Mouse (Mus musculus) kidney, postnatal 4 days (tissue): ENCODE data around the gene Cldn14.

ENCODE experiments used
- DNase-seq, 2 experiments: peaks; one replicate each; pipeline ENCODE4 v3.0.0; 2021; ENCODE audit warnings: mixed read lengths in 2 of 2

The Cldn14 gene

DNA sequence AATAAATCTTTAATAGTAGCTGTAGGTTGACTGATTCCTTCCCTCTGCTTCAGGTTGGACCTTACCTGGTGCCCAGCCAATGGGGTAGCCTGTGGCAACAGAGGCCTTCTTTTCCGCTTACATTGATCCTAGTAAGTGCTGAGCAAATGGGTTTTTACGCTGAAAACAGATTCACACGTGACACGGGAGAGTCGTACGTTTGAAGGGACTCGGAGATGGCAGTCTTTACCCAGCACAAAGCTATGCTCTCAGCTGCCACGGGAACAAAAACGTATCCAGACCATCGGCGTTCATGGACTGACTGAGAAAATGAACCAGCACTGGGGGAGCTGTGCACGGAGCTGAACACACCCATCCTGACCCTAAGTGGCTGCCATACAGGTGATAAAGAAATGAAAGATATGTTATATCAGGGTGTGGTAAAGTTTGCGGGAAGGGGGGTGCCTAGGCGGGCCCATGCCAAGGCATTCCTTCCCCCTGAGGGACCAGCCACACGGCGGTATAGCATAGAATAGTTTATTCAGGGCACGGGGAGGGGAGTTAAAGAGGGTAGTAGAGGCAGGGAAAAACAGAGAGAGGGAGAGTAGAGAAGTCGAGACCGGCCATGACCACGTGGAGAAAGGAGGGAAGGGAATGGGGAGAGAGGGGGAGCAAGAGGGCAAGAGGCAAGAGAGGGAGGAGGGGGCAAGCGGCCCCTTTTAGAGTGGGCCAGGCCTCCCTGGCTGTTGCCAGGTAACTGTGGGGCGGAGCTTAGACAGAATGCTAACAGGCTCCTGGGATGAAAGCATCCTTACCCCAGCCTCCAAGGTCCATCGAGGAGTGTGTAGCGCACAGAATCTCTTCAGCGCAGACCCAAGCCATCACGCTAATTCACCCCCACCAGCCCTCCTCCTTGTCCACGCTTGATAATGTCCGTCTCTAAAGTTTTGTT, 97.6 kb downstream of the Cldn14 start:
- peak in 1 of 2 experiments; percentile 40 for DNase-seq

DNA sequence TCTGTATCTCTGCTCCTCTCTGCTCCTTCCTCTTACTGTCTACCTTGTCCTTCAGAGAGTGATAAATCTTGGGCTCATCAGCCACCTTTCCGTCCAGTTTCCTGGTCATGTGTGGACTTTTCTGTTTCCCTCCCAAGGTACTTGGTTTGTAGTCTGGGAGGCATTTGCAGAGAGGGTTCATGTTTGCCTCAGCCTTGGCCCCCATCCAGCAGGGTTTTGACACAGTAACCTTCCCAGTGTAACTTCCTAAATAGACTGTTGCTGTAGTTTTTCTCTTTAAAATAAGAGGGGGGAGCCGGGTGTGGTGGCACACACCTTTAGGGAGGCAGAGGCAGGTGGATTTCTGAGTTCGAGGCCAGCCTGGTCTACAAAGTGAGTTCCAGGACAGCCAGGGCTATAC, 98.7 kb downstream of the Cldn14 start:
- peak; percentile 36 to 42 for DNase-seq

DNA sequence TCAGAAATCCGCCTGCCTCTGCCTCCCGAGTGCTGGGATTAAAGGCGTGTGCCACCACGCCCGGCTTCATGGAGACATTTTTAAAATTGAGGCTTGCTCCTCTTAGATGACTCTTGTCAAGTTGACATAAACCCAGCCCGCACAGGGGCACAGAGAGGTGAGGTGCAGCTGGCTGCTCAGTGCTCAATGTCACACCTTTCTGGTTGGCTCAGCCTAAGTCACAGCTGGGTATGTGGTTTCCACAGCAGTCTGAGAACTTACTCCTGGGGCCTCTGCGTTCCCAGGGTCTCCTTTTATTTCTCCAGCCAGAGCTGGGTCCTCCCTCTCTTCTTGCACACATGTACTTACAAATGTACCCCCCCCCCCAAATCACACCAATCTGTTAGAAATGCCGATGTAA, 100.4 kb downstream of the Cldn14 start:
- no peak for DNase-seq

DNA sequence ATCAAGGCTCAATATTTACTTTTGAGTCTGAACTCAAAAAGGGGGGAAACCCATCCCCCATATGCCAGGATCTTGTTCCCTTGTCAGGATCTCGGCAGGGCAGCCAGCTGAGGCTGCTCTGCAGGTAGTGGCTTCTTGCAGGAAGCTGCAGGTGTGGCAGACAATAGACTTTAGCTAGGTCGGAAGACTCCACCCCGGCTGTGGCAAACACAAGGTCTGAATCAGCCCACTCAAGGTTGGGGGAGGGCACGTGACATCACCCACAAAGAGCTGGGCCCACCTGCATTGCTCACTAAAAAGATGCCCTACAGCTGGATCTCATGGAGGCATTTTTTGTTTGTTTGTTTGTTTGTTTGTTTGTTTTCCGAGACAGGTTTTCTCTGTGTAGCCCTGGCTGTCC, 100.9 kb downstream of the Cldn14 start:
- no peak for DNase-seq

DNA sequence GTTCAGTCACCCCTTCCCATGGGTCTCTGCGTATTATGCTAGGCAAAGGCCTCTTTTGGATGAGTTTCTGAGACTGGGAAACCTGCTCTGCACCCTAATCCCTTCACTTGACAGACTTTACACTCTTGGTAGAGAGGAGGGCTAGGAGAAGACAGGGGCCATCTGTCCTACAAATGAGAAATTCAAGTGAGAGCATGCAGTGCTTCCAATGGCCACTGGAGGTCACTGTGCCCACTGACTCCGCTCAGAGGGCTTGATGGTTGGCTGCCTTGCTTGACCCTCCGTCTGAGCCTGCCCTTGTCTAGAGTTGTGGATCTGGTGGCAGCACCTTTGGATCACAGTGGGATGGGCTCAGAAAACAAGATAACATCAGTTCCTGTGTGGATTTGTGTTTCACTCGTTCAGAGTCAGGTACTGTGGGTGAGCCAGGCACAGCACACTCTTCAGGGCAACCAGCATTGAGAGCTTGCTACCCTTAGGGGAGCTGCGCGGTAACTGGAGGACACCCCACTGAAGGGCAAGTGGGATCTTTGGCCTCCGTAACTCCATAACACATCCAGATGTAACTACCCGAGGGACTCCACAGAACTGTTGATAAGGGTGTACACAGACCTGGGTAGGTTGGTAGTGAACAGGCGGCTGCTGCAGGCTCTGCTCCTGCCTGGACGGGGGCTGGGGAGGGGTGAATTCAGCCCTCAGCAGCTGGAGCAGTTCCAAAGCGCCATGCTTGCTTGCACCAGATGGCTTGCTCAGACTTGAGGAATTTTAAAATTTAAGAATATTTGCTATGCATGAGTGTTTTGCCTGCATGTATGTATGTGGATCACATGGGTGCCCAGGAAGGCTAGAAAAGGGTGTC, 102.3 kb downstream of the Cldn14 start:
- DNase-seq: peak; percentile 85 to 89

DNA sequence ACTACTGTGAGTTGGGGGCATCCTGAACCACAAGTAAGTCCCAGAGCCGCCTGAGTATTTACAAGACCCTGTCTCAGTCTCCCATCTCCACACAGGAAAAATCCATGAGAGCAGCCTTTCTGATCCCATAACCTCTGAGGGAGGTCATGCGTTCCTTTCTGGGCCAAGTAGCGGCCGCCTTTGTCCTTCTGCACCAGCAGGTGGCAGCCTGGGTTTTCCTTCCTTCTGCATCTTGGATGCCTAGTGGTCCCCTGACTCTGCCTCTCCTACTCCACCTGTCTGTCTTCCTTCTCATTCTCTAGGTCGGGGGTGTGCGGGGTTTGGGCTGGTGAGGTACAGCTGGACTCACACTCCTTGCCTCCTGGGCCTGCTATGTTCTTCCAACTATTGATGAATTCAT, 105.6 kb downstream of the Cldn14 start:
- DNase-seq: peak; percentile 44 to 62

DNA sequence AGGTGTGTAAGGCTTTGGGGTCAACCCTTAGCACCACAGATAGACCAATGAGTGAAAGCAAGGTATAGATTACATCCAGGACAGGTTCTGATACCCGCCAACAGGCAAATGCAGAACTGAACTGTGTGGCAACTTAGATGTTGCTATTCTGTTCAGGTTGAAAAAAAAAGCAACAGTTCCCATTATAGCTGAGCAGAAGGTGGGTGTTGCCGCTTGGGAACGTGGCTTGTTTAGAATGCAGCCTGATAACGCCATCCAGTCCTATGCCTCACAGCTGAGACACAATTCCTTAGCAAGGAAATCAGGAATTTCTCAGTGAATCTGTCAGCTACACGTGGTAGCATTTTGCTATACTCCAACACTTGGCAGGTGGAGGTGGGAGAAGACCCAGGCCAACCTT, 115.4 kb downstream of the Cldn14 start:
- DNase-seq: no peak

DNA sequence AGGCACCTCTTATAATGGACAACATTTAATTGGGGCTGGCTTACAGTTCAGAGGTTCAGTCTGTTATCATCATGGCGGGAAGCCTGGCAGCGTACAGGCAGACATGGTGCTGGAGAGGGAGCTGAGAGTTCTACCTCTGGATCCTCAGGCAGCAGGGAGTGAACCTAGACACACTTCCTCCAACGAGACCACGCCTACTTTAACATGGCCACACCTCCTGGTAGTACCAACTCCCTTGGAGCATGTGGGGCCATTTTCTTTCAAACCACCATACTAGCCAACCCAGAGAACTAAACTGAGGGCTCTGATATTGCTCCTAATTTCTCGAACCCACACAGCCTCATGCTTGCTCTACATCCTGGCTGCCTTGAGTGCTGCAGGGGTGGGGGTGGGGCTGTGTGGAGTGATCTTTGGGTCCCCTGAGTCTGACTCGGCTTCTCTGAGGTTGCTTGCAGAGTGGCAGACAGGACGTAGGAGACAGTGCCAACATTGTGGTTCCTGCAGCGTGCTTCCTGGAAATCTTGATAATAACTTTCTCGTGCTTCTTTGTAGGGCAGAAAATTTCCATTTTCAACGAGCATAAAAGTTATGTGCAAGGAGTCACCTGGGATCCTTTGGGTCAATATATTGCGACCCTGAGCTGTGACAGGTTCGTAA, 117.6 kb downstream of the Cldn14 start:
- no peak for DNase-seq

DNA sequence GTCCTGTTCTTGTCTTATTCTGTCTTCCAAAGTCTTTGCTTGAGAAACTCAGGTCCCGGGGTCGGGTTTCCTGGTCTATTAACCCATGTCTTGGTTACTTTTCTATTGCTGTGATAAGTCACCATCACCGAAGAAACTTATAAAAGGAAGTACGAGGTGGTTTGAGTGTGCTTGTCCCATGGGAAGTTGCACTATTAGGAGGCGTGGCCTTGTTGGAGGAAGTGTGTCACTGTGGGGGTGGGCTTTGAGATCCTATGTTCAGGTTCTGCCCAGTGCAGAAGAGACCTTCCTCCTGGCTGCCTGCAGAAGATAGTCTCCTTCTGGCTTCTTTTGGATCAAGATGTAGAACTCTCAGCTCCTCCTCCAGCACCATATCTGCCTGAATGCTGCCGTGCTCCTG, 120.2 kb downstream of the Cldn14 start:
- no peak for DNase-seq

DNA sequence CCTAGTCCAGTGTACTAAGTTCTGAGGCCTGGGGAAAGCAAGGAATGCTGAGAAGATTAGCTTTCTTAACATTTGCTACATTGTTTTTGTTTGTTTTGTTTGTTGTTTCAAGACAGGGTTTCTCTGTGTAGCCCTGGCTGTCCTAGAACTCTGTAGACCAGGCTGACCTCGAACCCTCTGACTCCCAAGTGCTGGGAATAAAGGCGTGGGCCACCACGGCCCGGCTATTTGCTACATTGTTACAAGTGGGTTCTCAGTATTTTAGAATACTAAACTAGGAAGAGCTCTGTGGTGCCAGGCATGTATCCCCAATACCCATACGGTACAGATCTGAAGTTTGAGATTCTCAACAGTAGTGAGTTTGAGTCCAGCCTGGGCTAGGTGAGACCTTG, 123.9 kb downstream of the Cldn14 start:
- DNase-seq: no peak

DNA sequence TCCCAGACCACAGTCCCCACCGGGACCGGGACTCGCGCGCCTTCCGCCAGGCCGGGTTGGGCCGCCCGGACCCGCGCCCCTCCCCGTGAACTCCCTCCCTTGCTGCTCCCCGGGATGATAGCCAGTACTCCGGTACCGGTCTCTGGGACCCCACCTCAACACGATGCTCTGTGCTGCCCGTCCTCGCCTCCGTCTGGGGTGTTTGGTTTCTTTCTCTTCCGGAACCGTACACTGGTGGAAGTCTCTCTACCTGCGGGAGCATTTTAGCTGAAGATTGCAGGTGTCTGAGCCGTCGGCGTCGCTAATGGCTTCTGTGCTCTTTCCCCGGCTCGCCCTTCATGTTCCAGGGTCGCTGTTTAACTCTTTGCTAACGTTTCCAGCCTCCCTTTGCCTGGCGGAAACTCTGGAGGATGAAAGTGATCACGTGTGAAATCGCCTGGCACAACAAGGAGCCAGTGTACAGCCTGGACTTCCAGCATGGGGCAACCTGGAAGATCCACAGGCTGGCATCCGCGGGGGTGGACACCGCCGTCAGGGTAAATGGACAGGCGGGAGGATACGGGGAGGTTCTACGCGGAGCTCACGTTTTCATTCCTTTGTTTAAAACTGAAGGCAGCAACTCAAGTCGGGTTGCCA, 124.4 kb downstream of the Cldn14 start:
- DNase-seq: peak; percentile 47 to 66

DNA sequence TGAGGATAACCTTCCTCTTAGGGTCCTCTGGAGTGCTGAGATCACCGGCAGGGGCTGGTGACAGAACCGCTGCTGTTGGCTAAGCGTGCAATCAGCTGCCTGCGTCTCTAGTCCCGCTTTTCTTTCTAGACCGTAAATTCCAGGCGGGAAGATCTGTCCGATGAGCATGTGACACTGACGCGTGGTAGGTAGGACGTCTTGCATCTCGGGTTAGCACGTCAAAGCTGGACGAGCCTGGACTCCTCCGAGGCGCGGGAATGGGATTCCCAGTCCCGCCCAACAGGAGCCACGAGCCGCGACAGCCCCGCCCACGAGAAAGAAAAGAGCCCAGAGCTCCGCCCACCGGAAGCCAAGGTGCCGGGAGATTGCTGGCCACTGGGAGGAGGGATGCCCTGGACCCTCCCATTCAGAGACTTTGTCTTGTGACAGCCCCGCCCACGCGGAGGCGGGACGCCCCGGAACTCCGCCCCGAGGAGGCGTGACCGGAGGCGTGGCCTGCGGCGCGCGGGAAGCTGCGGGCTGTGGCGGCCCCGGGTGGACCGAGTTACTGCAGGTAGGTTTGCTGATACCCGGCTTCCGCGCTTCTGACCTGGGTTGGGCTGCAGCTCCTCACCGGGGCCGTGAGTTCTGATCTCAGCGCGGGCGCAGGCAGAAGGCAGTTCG, 125.1 kb downstream of the Cldn14 start, which contains the start of gene Chaf1b:
Gene Chaf1b (plus strand): TSS at position 479 of the 663 bp plus-strand sequence.
- DNase-seq: peak; percentile 99

DNA sequence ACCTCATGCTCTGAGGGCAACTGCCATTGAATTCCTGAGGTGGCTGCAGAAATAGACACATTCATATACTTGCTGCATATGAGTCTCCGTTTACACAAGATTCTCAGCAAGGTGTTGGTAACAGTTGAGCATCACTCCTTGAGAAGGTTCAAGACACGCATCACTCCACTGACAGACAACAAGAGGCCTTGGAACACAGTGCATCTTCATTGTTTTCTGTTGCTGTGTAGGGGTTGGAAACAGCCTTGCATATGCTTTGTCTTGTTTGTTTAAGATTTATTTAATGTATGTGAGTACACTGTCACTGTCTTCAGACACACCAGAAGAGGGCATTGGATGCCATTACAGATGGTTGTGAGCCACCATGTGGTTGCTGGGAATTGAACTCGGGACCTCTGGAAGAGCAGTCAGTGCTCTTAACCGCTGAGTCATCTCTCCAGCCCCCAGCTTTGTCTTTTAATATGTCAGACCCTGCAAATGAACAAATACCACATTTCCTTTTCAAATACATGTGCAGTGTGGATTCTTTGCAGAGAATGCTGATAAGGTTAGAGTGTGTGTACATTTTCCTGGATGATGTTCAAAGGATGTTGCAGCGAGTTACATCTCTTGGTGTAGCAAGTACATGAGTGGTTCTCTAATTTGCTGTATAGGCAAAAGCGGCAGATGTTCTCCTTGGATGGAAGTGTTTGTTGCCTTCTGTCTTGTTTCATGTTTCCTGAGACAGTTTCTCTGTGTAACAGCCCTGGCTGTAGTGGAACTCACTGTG, 130.8 kb downstream of the Cldn14 start:
- no peak for DNase-seq

DNA sequence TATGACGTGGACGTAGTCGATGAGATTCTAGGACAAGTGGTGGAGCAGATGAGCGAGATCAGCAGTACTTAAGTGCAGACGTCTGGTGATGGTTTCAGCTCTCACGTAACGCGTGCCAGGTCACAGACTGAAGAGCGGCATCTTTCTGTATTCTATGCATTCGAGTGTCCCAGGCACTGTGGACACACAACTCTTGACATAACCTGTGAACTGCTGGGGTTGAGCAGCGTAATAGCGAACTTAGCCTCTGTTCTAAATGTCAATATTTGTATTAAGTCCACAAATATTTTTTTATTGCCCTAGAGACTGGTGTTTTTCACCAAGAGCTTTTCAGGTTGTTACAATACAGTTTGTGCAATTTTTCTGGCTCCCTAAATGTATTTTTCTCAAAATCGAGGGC, 133.8 kb downstream of the Cldn14 start:
- no peak for DNase-seq
